Mouse (Mus musculus) left cerebral cortex, adult 2 months (tissue): Measurements from ENCODE around the gene Egln3. TPM values are rescaled to one million over a fixed set of nuclear protein-coding genes. Genes with fewer than 3 reads are reported as not detected.
A peak's percentile ranks its signal among the peaks of the same experiment; 100 is the strongest.

ENCODE experiments used
- DNase-seq, 2 experiments: peaks; one replicate each; pipeline ENCODE4 v3.0.0; 2021 to 2022; ENCODE audit warnings: low spot score in 2 of 2, mixed read lengths in 1 of 2; ENCODE audit errors: extremely low spot score in 1 of 2
- H3K27ac ChIP-seq: fragments of 200-600 bp; 2 replicates; pipeline ENCODE4 v1.8.1; 2022
- H3K4me3 ChIP-seq: fragments of 200-600 bp; 2 replicates; pipeline ENCODE4 v1.8.1; 2022
- CTCF ChIP-seq: fragments of 200-600 bp; IDR thresholded peaks from 2 replicates; pipeline ENCODE4 v1.8.1; 2022; ENCODE audit warnings: antibody characterized with exemption, mild to moderate bottlenecking, moderate library complexity
- intact Hi-C: fragments of 180-260 bp; cut with DNase I; formaldehyde crosslinking; loops from one replicate; pipeline ENCODE4 v1.15.1; 2025
- total RNA-seq, 2 experiments: library from RNA; stranded (reverse); gene quantifications; 2 replicates each; pipeline ENCODE4 v1.2.3; 2021

Egln3 gene
- total RNA-seq, 2 experiments from 2014 or later = 10.1 to 11.5 TPM

GRCm38 (mm10) chr12:54222036-54222760, 18.5 kb upstream of the Egln3 start:
- no peak overlapping the region for H3K27ac ChIP-seq
- H3K4me3 ChIP-seq = no peak overlapping the region
- no peak for DNase-seq
- intact Hi-C loops = no loop called here
- TF ChIP-seq CTCF = no peak

DNA sequence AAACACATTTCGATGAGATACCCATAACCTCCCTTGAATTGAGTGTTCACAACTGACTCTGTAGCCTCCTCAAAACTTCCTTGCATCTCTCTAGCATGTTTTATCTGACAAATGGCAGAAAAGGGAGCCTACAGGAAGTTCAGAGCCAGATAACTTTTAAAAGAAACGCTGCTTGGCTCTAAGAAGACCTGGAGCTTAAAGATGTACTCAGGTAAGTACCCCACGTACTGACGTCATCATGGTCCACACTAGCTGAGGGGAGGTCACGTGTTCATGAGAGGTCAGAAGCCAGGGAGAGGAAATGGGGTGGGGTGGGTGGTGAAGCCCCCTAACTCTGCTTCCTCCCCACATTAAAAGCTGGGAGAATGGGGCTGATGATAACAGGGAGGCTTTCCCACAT, 13.0 kb upstream of the Egln3 start:
- H3K27ac ChIP-seq = no peak overlapping the region
- TF ChIP-seq CTCF = no peak
- no peak overlapping the region for H3K4me3 ChIP-seq
- DNase-seq = no peak
- intact Hi-C loops = no loop called here

DNA sequence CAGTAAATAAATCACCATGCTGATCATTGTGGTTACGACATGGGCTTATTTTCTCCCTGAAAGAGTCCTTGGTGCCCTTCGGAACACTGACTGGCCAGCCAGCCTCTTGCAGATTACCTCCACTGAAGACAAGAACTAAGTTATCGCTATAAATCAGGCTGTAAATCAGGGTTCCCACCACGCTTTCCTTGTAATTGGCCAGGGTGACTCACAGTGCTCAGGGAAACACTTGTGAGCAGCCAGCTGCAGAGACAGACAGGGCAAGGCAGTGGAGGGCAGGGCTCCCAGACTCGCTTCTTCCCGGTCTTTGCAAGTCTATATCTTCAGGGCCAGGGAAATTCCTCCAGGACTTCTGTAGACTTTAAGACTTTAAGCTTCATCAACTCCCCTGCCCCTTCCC, 10.8 kb upstream of the Egln3 start:
- no peak for DNase-seq
- intact Hi-C loops = no loop called here
- Histone ChIP-seq H3K27ac (no peak overlapping the region), H3K4me3 (no peak overlapping the region)
- no peak for TF ChIP-seq CTCF

DNA sequence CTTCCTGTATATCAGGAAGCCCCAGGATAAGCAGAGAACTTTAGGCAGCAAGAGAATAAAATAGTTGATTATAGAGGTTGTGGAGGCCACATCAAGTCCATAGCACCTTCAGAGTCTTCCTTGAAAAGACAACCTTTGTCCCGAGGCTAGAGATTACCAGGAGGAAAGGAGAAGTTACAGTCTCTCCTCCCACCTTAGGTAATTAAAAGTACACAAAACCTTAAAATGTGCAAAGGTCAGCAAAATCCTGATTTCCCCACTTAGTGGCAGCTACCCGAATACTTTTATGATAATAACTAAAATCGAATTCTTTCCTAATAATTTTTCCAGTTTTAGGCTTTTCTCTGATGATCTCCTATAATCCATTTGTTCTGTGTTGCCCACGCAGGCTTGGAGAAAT, 10.2 kb upstream of the Egln3 start:
- intact Hi-C loops = no loop called here
- H3K27ac ChIP-seq = no peak overlapping the region
- TF ChIP-seq CTCF = no peak
- no peak overlapping the region for H3K4me3 ChIP-seq
- DNase-seq = no peak

DNA sequence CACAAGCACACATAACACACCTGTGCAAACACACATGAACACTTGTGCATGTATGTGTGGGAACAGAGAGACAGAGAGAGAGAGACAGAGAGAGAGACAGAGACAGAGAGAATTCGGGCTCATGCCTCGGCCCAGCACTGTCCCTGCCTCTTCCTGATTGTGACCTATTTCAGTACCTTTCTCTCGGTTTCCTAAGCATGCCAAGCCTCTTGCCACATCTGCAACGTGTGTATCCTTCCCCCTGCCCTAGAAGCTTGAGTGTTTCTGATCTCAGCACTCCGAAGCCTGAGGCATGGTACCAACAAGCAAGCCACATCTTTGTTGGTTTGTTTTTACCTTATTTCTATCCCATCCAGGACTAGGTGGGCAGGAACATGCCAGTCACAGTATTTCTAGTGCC, 9.6 kb upstream of the Egln3 start:
- H3K27ac ChIP-seq = no peak overlapping the region
- DNase-seq = no peak
- no peak overlapping the region for H3K4me3 ChIP-seq
- no peak for TF ChIP-seq CTCF
- intact Hi-C loops = no loop called here

- no peak for DNase-seq
- Histone ChIP-seq H3K27ac (no peak overlapping the region), H3K4me3 (no peak overlapping the region)
- no peak for TF ChIP-seq CTCF
- intact Hi-C loops = no loop called here
These were observed 5.5 kb upstream of the Egln3 start for GRCm38 (mm10) chr12:54209182-54209563.

DNA sequence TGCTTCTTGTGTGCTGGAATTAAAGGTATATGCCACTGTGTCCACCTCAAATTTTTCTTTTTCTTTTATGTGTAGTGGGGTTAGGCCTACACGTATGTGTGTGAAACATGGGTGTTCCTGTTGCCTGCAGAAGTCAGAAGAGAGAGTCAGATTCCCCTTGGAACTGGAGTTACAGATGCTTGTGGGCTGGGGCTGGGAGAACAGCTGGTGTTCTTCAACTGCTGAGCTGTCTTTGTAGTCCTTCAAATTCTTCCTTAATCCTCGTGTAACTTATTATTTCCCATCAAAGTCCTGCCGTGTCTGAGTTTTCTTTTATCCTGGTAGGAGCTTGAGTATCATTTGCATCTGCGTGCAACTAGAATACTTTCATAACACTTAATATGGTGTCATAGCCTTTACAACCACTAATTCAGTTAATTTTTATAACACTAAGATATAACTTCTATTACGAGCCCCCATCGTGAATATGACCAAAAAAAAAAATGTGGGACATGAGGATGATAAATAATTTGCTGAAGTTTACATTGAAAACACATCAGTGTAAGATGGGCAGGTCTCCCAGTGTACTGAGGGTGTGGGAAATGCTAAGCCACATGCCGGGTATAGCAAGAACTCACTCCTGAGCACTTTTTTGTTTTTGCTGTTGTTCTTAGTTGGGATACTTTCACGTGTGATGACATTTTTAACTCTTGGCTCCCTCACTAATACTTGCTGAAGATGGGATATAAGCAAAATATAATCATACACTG, 4.9 kb upstream of the Egln3 start:
- intact Hi-C loops = no loop called here
- no peak for DNase-seq
- Histone ChIP-seq H3K4me3 (no peak overlapping the region), H3K27ac (no peak overlapping the region)
- TF ChIP-seq CTCF = no peak

DNA sequence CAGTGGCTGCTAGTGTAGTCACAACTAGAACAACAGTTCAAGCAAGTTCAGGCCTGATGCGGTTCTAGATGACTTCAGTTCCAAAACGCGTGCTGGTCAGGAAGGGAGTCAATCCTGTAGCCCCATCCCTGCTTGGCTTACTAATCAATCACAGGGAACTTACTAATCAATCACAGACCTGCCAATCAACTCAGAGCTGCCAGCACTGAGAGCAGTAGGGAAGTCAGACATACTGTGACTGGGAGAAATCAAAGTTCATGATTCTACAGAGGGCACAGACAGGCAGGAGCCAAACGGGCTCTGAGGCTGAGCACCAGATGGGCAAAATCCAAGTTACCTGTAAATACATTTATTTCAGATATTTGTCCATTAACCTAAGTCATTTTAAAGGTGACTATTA, 2.1 kb upstream of the Egln3 start:
- DNase-seq = no peak
- Histone ChIP-seq H3K4me3 (no peak overlapping the region), H3K27ac (no peak overlapping the region)
- intact Hi-C loops = no loop called here
- no peak for TF ChIP-seq CTCF

- intact Hi-C loops = no loop called here
- Histone ChIP-seq H3K27ac (no peak overlapping the region), H3K4me3 (no peak overlapping the region)
- peak in 1 of 2 experiments; percentile 18 for DNase-seq
- peak; percentile 36 for TF ChIP-seq CTCF
These were observed 1.5 kb upstream of the Egln3 start for GRCm38 (mm10) chr12:54205195-54205594.

GRCm38 (mm10) chr12:54202765-54203655, 650 bp downstream of the Egln3 start:
- no peak for TF ChIP-seq CTCF
- H3K27ac ChIP-seq = no peak overlapping the region; the same call in 1 of the 2 replicates
- intact Hi-C loops = loop anchor here (2.0 kb wide), 1 partner anchor 150 kb away; no protein-coding TSS in a partner anchor
- DNase-seq = peak; percentile 30 to 39
- H3K4me3 ChIP-seq = peak overlapping the region; percentile 54

- DNase-seq = no peak
- intact Hi-C loops = loop anchor here (2.0 kb wide), 1 partner anchor 151 kb away; no protein-coding TSS in a partner anchor
- no peak for TF ChIP-seq CTCF
- Histone ChIP-seq H3K27ac (no peak overlapping the region), H3K4me3 (peak overlapping the region; percentile 54; the same call in 1 of the 2 replicates)
These were observed 1.4 kb downstream of the Egln3 start for GRCm38 (mm10) chr12:54202276-54202675.

DNA sequence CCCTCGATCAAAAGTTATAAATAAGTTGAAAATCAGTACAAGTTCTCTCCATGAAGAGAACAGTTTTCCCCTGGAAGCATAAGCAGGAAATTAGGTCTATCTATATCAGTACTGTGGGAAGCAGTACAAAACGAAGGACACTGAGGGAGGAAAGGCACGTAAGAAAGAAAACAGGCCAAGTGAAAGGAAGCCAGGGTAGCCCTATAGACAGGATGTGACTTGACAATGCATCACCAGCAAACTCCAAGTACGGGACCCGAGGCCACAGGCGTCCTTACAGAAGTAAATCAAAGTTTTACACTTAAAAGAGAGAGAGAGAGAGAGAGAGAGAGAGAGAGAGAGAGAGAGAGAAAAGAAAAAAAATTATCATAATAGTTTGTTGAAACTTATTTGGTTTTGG, 2.8 kb downstream of the Egln3 start:
- no peak for TF ChIP-seq CTCF
- Histone ChIP-seq H3K27ac (no peak overlapping the region), H3K4me3 (no peak overlapping the region)
- intact Hi-C loops = no loop called here
- no peak for DNase-seq
